ENCODE assay signal across 7 mouse cellular contexts in genomic region chr5:105654237-105655063, GRCm38 (mm10). TPM values are rescaled to one million over a fixed set of nuclear protein-coding genes. Genes with fewer than 3 reads are reported as not detected.
A peak's percentile ranks its signal among the peaks of the same experiment; 100 is the strongest.
DNase-seq lines count a peak whose midpoint lies in the region; ATAC-seq and TF ChIP-seq lines count a peak whose summit lies in the region.

No protein-coding gene starts in this region.

- H3K4me1 ChIP-seq in embryonic facial prominence, embryonic 12.5 days = no peaks in the 10 kb centered on the region
- no peaks in the 10 kb centered on the region; the same call in 1 of the 2 replicates for H3K4me1 ChIP-seq in kidney, adult 2 months (ENCODE audit: control insufficient read depth, insufficient read depth, low read length)
- H3K4me1 ChIP-seq in limb, embryonic 12.5 days (replicated peaks) = peaks cover 14% of the 10 kb centered on the region; the same call in 1 of the 2 replicates
- peaks cover 6% of the 10 kb centered on the region; the same call in 1 of the 2 replicates for H3K4me1 ChIP-seq in midbrain, embryonic 15.5 days

- DNase-seq in adrenal gland, postnatal 36 days = peak; percentile 84 to 87
- peak; percentile 82 to 93 for DNase-seq in heart, adult 18-20 months
- peak; percentile 85 for DNase-seq in kidney, adult 2 months
- peak; percentile 71 to 84 for DNase-seq in spleen, adult 18-20 months

- ATAC-seq in embryonic facial prominence, embryonic 12.5 days (ENCODE audit: insufficient number of reproducible peaks, insufficient read depth, low FRiP score, low TSS enrichment) = peak; percentile 37
- peak; percentile 62; the same call in 1 of the 2 replicates for ATAC-seq in limb, embryonic 12.5 days (ENCODE audit: insufficient number of reproducible peaks, insufficient read depth, low FRiP score, low TSS enrichment, low read depth)
- ATAC-seq in midbrain, embryonic 15.5 days (replicated peaks) = peak; percentile 89

- TF ChIP-seq POLR2A in kidney, adult 2 months (IDR thresholded peaks at IDR 0.05; ENCODE audit: low read depth, low read length) = no peak

- no peak overlapping the region for H3K9ac ChIP-seq in embryonic facial prominence, embryonic 12.5 days
- no peak overlapping the region for H3K9ac ChIP-seq in limb, embryonic 12.5 days (replicated peaks)
- H3K9ac ChIP-seq in midbrain, embryonic 15.5 days = no peak overlapping the region

- H3K27me3 ChIP-seq in embryonic facial prominence, embryonic 12.5 days = no peaks in the 10 kb centered on the region
- H3K27me3 ChIP-seq in kidney, adult 2 months (replicated peaks; ENCODE audit: control insufficient read depth, insufficient read depth, low read length) = no peaks in the 10 kb centered on the region
- H3K27me3 ChIP-seq in limb, embryonic 12.5 days = no peaks in the 10 kb centered on the region
- H3K27me3 ChIP-seq in midbrain, embryonic 15.5 days (replicated peaks) = no peaks in the 10 kb centered on the region

- no peak overlapping the region for H3K4me3 ChIP-seq in embryonic facial prominence, embryonic 12.5 days
- no peak overlapping the region for H3K4me3 ChIP-seq in kidney, adult 2 months (ENCODE audit: insufficient read depth, low read depth, low read length)
- no peak overlapping the region for H3K4me3 ChIP-seq in limb, embryonic 12.5 days (replicated peaks)
- H3K4me3 ChIP-seq in midbrain, embryonic 15.5 days = no peak overlapping the region

- TF ChIP-seq CTCF in kidney, adult 2 months (conservative IDR thresholded peaks at IDR 0.05; ENCODE audit: insufficient read depth, insufficient read length, low read depth, low read length) = peak; percentile 96

- no peaks in the 10 kb centered on the region for H3K36me3 ChIP-seq in embryonic facial prominence, embryonic 12.5 days
- no peaks in the 10 kb centered on the region for H3K36me3 ChIP-seq in kidney, adult 2 months (ENCODE audit: control insufficient read depth, insufficient read depth, low read length)
- H3K36me3 ChIP-seq in limb, embryonic 12.5 days = no peaks in the 10 kb centered on the region
- H3K36me3 ChIP-seq in midbrain, embryonic 15.5 days (replicated peaks) = no peaks in the 10 kb centered on the region

- no peaks in the 10 kb centered on the region for H3K9me3 ChIP-seq in embryonic facial prominence, embryonic 12.5 days
- H3K9me3 ChIP-seq in limb, embryonic 12.5 days = no peaks in the 10 kb centered on the region
- H3K9me3 ChIP-seq in midbrain, embryonic 15.5 days = no peaks in the 10 kb centered on the region

- H3K27ac ChIP-seq in embryonic facial prominence, embryonic 12.5 days = no peak overlapping the region
- H3K27ac ChIP-seq in kidney, adult 2 months (ENCODE audit: insufficient read depth, low read depth, low read length) = no peak overlapping the region
- no peak overlapping the region for H3K27ac ChIP-seq in limb, embryonic 12.5 days
- H3K27ac ChIP-seq in midbrain, embryonic 15.5 days = no peak overlapping the region

- WGBS in embryonic facial prominence, embryonic 12.5 days = 27% methylated on average over 15 of the region's 15 CpGs
- 17% methylated on average over 15 of the region's 15 CpGs for WGBS in kidney, adult 2 months
- WGBS in limb, embryonic 12.5 days = 26% methylated on average over 15 of the region's 15 CpGs
- 30% methylated on average over 15 of the region's 15 CpGs for WGBS in midbrain, embryonic 15.5 days

- H3K4me2 ChIP-seq in embryonic facial prominence, embryonic 12.5 days (replicated peaks) = no peak overlapping the region
- H3K4me2 ChIP-seq in limb, embryonic 12.5 days = no peak overlapping the region
- no peak overlapping the region for H3K4me2 ChIP-seq in midbrain, embryonic 15.5 days

RNA-seq across cellular contexts. Expression of gene Lrrc8d, which starts 45.3 kb away (rescaled TPM):
- 100 to 1,000 TPM in 1 of 2 experiments, 10 to 100 TPM in 1; 97.8 to 115 TPM for total RNA-seq in adrenal gland, postnatal 36 days (2021)
- 24.5 and 26.5 TPM in 2 replicates for polyA plus RNA-seq in embryonic facial prominence, embryonic 12.5 days (2016; fragmentation: Nextera tagmentation; extraction: Ambion mirVana)
- 1 to 10 TPM; 8.1 to 8.8 TPM for total RNA-seq in heart, adult 18-20 months (2021)
- polyA plus RNA-seq in kidney, adult 2 months (2012; rRNA removed) = 34.4 and 35.4 TPM in 2 replicates
- polyA plus RNA-seq in limb, embryonic 12.5 days (2016; fragmentation: Nextera tagmentation; extraction: Ambion mirVana) = 22.9 and 23.1 TPM in 2 replicates
- 32.5 and 37.1 TPM in 2 replicates for polyA plus RNA-seq in midbrain, embryonic 15.5 days (2015; fragmentation: Nextera tagmentation; extraction: Ambion mirVana)

Comparison
In these comparisons a context has a peak if more than half of its experiments do, and no peak if none do; other contexts are left out.
1. ATAC-seq: peak in every context shown above with its lines; median percentile 89 in midbrain, embryonic 15.5 days; 62 in limb, embryonic 12.5 days; 37 in embryonic facial prominence, embryonic 12.5 days.